Mouse (Mus musculus): Measurements from ENCODE around the gene Serpine2. TPM values are rescaled to one million over a fixed set of nuclear protein-coding genes. Genes with fewer than 3 reads are reported as not detected.

Gene Serpine2
- polyA plus RNA-seq, 1 experiment from 2014 or later = 9.4 TPM

DNA sequence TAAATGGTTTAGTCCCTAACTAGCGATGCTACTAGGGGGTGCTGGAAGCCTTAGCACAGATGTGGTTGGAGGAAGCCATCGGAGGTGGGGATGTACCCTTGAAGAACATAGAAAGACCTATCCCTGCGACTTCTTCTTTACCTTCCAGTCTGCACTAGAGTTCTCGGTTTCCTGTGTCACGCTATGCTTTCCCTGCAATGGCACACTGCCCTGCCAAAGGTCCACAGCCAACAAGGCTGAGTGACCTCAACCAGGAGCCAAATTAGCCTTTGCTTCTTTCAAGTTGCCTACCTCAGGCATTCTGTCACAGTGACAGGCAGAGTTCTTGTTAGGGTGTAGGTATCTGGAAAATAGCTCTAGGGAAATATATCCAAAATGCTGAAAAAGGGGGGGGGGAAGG is 104.6 kb downstream of the Serpine2 start:
- TF ChIP-seq CTCF (IDR thresholded peaks at IDR 0.05; ENCODE audit: low read depth) (no peak), EP300 (IDR thresholded peaks at IDR 0.05; ENCODE audit: low read depth) (no peak)
- H3K9ac ChIP-seq (replicated peaks) = no peak overlapping the region
- no peaks in the 10 kb centered on the region for H3K9me3 ChIP-seq (ENCODE audit: low read length)
- no peak for DNase-seq
- peaks cover 31% of the 10 kb centered on the region for H3K4me1 ChIP-seq (ENCODE audit: insufficient read depth)
- 75% methylated on average over 5 of the region's 5 CpGs for WGBS (ENCODE audit: insufficient replicate concordance)
- H3K27ac ChIP-seq (ENCODE audit: low read depth) = no peak overlapping the region
- H3K27me3 ChIP-seq (ENCODE audit: insufficient read depth, low read length) = no peaks in the 10 kb centered on the region
- H3K36me3 ChIP-seq (replicated peaks; ENCODE audit: insufficient read depth, low read length) = no peaks in the 10 kb centered on the region
- no peak overlapping the region for H3K4me3 ChIP-seq (ENCODE audit: low read depth, low read length)
- no peak for ATAC-seq
- no peak overlapping the region for H3K4me2 ChIP-seq (ENCODE audit: low read depth, low read length)

DNA sequence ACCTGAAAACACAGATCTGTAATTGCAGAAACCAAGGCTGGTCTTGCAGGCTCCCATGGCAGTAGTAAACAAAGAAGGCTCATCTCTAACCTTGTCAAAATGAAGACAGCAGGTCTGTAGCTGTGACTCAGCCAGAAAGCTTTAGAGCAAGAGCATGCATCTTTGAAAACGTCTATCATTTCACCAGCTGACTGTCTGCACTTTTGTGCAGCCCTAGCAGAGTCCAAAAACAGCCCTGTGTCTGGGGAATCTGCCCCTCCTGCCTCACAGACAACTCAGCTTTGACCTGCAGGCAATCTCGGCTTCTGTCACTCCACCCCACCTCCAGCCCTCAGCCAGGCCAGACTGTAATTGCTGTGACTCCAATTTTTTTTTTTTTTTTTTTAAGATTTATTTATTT is 105.6 kb downstream of the Serpine2 start:
- TF ChIP-seq CTCF (IDR thresholded peaks at IDR 0.05; ENCODE audit: low read depth) = no peak
- no peak for TF ChIP-seq EP300 (IDR thresholded peaks at IDR 0.05; ENCODE audit: low read depth)
- Histone ChIP-seq H3K9me3 (ENCODE audit: low read length) (no peaks in the 10 kb centered on the region), H3K27me3 (ENCODE audit: insufficient read depth, low read length) (no peaks in the 10 kb centered on the region), H3K4me2 (ENCODE audit: low read depth, low read length) (no peak overlapping the region), H3K4me1 (ENCODE audit: insufficient read depth) (peaks cover 30% of the 10 kb centered on the region), H3K4me3 (ENCODE audit: low read depth, low read length) (no peak overlapping the region), H3K9ac (replicated peaks) (no peak overlapping the region), H3K27ac (ENCODE audit: low read depth) (no peak overlapping the region), H3K36me3 (replicated peaks; ENCODE audit: insufficient read depth, low read length) (no peaks in the 10 kb centered on the region)
- no peak for DNase-seq
- 37% methylated on average over 2 of the region's 2 CpGs for WGBS (ENCODE audit: insufficient replicate concordance)
- no peak for ATAC-seq

GRCm38 (mm10) chr1:79754936-79755335 is 106.0 kb downstream of the Serpine2 start:
- no peak for TF ChIP-seq CTCF (IDR thresholded peaks at IDR 0.05; ENCODE audit: low read depth)
- no peak for TF ChIP-seq EP300 (IDR thresholded peaks at IDR 0.05; ENCODE audit: low read depth)
- WGBS (ENCODE audit: insufficient replicate concordance) = 71% methylated on average over 3 of the region's 3 CpGs
- ATAC-seq (no peak), DNase-seq (no peak)
- Histone ChIP-seq H3K4me2 (ENCODE audit: low read depth, low read length) (no peak overlapping the region), H3K9ac (replicated peaks) (no peak overlapping the region), H3K9me3 (ENCODE audit: low read length) (no peaks in the 10 kb centered on the region), H3K4me3 (ENCODE audit: low read depth, low read length) (no peak overlapping the region), H3K27ac (ENCODE audit: low read depth) (no peak overlapping the region), H3K4me1 (ENCODE audit: insufficient read depth) (peaks cover 28% of the 10 kb centered on the region), H3K36me3 (replicated peaks; ENCODE audit: insufficient read depth, low read length) (no peaks in the 10 kb centered on the region), H3K27me3 (ENCODE audit: insufficient read depth, low read length) (no peaks in the 10 kb centered on the region)

DNA sequence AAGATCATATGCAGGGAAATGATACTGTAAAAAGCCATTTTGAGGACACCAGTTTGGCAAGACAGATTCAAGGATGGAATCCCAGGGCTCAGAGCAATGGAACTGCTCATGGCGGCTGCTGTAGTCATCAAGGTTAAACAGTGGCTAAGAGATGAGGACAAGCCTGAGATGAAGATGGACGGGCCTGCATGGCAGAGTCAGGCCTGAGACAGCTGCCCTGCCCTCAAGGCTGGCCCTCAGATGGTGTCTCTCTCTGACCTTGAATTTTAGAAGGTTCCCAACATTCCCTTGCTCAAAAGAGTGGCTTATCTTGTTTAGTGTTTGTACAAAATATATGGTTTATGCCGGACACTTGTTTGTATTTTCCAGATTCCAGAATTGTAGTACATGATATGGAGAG is 107.5 kb downstream of the Serpine2 start:
- Histone ChIP-seq H3K9ac (replicated peaks) (no peak overlapping the region), H3K4me1 (ENCODE audit: insufficient read depth) (peaks cover 24% of the 10 kb centered on the region), H3K4me2 (ENCODE audit: low read depth, low read length) (no peak overlapping the region), H3K36me3 (replicated peaks; ENCODE audit: insufficient read depth, low read length) (no peaks in the 10 kb centered on the region), H3K27me3 (ENCODE audit: insufficient read depth, low read length) (no peaks in the 10 kb centered on the region), H3K27ac (ENCODE audit: low read depth) (no peak overlapping the region), H3K4me3 (ENCODE audit: low read depth, low read length) (no peak overlapping the region), H3K9me3 (ENCODE audit: low read length) (no peaks in the 10 kb centered on the region)
- ATAC-seq (no peak), DNase-seq (no peak)
- WGBS (ENCODE audit: insufficient replicate concordance) = 75% methylated on average over 3 of the region's 3 CpGs
- no peak for TF ChIP-seq EP300 (IDR thresholded peaks at IDR 0.05; ENCODE audit: low read depth)
- TF ChIP-seq CTCF (IDR thresholded peaks at IDR 0.05; ENCODE audit: low read depth) = no peak

DNA sequence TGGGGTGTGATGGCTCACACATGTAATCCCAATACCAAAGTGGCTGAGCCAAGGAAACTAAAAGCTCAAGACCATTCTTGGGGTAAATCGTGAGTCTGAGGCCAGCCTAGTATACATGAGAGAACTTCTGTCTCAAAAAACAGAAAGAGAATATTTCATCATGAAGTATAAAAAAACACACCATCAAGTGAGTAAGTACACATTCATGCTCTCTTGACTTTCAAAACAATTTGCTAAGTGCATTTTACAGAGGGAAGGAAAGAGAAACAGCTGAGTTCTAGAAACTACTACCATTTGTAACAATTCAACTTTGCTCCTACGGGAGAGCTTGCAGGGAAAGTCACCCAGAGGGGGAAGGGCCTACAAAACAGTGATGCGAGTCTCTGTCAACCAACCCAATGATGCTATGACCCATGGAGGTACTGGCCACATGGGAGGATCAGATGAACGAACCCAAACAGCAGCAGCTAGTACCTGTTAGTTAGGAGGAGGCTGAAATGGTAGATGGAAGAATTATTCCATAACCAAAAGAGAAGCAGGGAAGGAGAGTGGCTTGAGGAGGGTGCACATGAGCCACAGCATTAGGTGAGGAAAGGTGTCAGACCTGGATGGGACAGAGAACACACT is 108.2 kb downstream of the Serpine2 start:
- Histone ChIP-seq H3K9ac (replicated peaks) (no peak overlapping the region), H3K27ac (ENCODE audit: low read depth) (peak overlapping the region; percentile 70), H3K4me1 (ENCODE audit: insufficient read depth) (peaks cover 24% of the 10 kb centered on the region), H3K27me3 (ENCODE audit: insufficient read depth, low read length) (no peaks in the 10 kb centered on the region), H3K9me3 (ENCODE audit: low read length) (no peaks in the 10 kb centered on the region), H3K4me2 (ENCODE audit: low read depth, low read length) (no peak overlapping the region), H3K36me3 (replicated peaks; ENCODE audit: insufficient read depth, low read length) (no peaks in the 10 kb centered on the region), H3K4me3 (ENCODE audit: low read depth, low read length) (no peak overlapping the region)
- ATAC-seq (no peak), DNase-seq (no peak)
- no peak for TF ChIP-seq CTCF (IDR thresholded peaks at IDR 0.05; ENCODE audit: low read depth)
- no peak for TF ChIP-seq EP300 (IDR thresholded peaks at IDR 0.05; ENCODE audit: low read depth)
- WGBS (ENCODE audit: insufficient replicate concordance) = 53% methylated on average over 4 of the region's 4 CpGs

DNA sequence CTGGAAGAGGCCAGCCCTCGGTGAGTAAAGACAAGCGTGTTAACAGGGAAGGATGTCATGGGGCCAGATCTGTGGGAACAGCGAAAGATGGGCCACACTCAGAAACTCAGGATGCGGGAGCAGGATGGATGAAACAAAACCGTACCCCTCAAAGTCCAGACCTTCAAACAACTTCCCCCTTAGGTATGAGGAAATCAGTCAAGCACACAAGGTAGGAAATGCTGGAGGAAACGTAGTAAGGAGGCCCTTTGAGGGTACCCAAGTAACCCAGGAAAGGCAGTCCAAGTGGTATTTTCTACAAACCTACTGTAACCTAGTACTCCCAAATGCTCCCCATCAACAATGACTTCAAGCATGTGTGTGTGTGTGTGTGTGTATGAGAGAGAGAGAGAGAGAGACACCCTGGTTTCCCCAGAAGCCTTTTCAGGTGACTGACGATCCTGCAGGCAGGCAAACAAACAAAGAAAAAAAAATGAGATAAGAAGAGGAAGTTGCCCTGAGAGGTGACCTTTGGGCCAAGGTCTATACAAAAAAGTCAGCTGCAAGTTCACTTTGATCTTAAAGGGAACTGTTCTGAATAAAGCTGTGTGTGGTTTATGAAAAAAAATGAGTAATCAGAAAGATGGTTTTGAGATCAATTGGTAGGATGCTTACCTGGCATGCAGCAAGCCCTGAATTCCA is 108.8 kb downstream of the Serpine2 start:
- 32% methylated on average over 7 of the region's 7 CpGs for WGBS (ENCODE audit: insufficient replicate concordance)
- H3K4me3 ChIP-seq (ENCODE audit: low read depth, low read length) = no peak overlapping the region
- peak; percentile 36 for ATAC-seq

More for the DNA sequence above, 108.8 kb downstream of the Serpine2 start:
- no peak overlapping the region for H3K9ac ChIP-seq (replicated peaks)
- no peak for TF ChIP-seq EP300 (IDR thresholded peaks at IDR 0.05; ENCODE audit: low read depth)
- TF ChIP-seq CTCF (IDR thresholded peaks at IDR 0.05; ENCODE audit: low read depth) = no peak
- peaks cover 24% of the 10 kb centered on the region for H3K4me1 ChIP-seq (ENCODE audit: insufficient read depth)
- no peak for DNase-seq
- H3K36me3 ChIP-seq (replicated peaks; ENCODE audit: insufficient read depth, low read length) = no peaks in the 10 kb centered on the region
- H3K9me3 ChIP-seq (ENCODE audit: low read length) = no peaks in the 10 kb centered on the region
- H3K27me3 ChIP-seq (ENCODE audit: insufficient read depth, low read length) = no peaks in the 10 kb centered on the region
- H3K27ac ChIP-seq (ENCODE audit: low read depth) = peak overlapping the region; percentile 70
- peak overlapping the region; percentile 32; the same call in 1 of the 2 replicates for H3K4me2 ChIP-seq (ENCODE audit: low read depth, low read length)
